Mouse (Mus musculus): ENCODE measurements around the gene Fcer1g.

GRCm38 (mm10) chr1:171246709-171247452, 12.7 kb upstream of the Fcer1g start:
- TF ChIP-seq POLR2A (IDR thresholded peaks at IDR 0.05; ENCODE audit: extremely low read depth, insufficient read depth, low read length) = peak; percentile 82; the same call in 1 of the 2 replicates
- peak; percentile 71 for TF ChIP-seq CTCF (IDR thresholded peaks at IDR 0.05; ENCODE audit: extremely low read depth, insufficient read depth, low read length)

Data from cortical plate, adult 2 months (tissue).